ENCODE assay signal across 15 mouse cellular contexts in genomic region chr19:34706261-34706660, GRCm38 (mm10). TPM values are rescaled to one million over a fixed set of nuclear protein-coding genes. Genes with fewer than 3 reads are reported as not detected.
DNase-seq lines count a peak whose midpoint lies in the region; ATAC-seq lines count a peak whose summit lies in the region.
"Had no signal": no experiment of that assay in that cellular context is flagged by ENCODE, and none has a peak within 500 bp of the region (broad histone marks: within the 10 kb centered on the region; RNA-seq: fewer than 3 reads in every experiment).

No protein-coding gene starts in this region.

- H3K27me3 ChIP-seq in kidney, embryonic 14.5 days (ENCODE audit: control insufficient read depth, insufficient read depth, low read length) = no peaks in the 10 kb centered on the region
- H3K27me3 ChIP-seq: liver, embryonic 13.5 days; midbrain, embryonic 12.5 days had no signal

- H3K4me1 ChIP-seq in kidney, embryonic 14.5 days (ENCODE audit: control insufficient read depth, insufficient read depth, low read length) = no peaks in the 10 kb centered on the region
- H3K4me1 ChIP-seq: midbrain, embryonic 12.5 days had no signal

- WGBS in kidney, embryonic 14.5 days = 62% methylated on average over 6 of the region's 6 CpGs

- H3K36me3 ChIP-seq in kidney, embryonic 14.5 days (ENCODE audit: control insufficient read depth, insufficient read depth, low read length) = no peaks in the 10 kb centered on the region
- H3K36me3 ChIP-seq: liver, embryonic 13.5 days; midbrain, embryonic 12.5 days had no signal

- no peaks in the 10 kb centered on the region for H3K9me3 ChIP-seq in kidney, embryonic 14.5 days (ENCODE audit: control insufficient read depth, low read length)
- H3K9me3 ChIP-seq: liver, embryonic 13.5 days; midbrain, embryonic 12.5 days had no signal

- no peak overlapping the region for H3K4me2 ChIP-seq in kidney, embryonic 14.5 days (replicated peaks; ENCODE audit: low read depth, low read length)
- H3K4me2 ChIP-seq: hindbrain, embryonic 14.5 days; liver, embryonic 13.5 days; midbrain, embryonic 12.5 days had no signal

- H3K27ac ChIP-seq in kidney, embryonic 14.5 days (ENCODE audit: low read depth, low read length) = no peak overlapping the region
- H3K27ac ChIP-seq: hindbrain, embryonic 14.5 days; liver, embryonic 13.5 days; midbrain, embryonic 12.5 days had no signal

- no peak overlapping the region for H3K4me3 ChIP-seq in kidney, embryonic 14.5 days (ENCODE audit: low read length)
- H3K4me3 ChIP-seq: liver, embryonic 13.5 days; midbrain, embryonic 12.5 days had no signal

- no peak overlapping the region for H3K9ac ChIP-seq in kidney, embryonic 14.5 days (ENCODE audit: low read depth, low read length)
- H3K9ac ChIP-seq: hindbrain, embryonic 14.5 days; liver, embryonic 13.5 days; midbrain, embryonic 12.5 days had no signal

- no peak for ATAC-seq in kidney, embryonic 14.5 days (ENCODE audit: low FRiP score, low TSS enrichment)
- ATAC-seq: forebrain, embryonic 16.5 days had no signal

- DNase-seq in kidney, adult 11 months = peak; percentile 87
- peak; percentile 86 to 88 for DNase-seq in kidney, adult 8-10 months
- peak; percentile 33 to 65 for DNase-seq in kidney, postnatal 4 days
- DNase-seq in lung, postnatal 4 days = peak; percentile 60 to 85
- no peak for DNase-seq in ovary, adult 18-20 months (ENCODE audit: low spot score)
- DNase-seq in spleen, adult 12 weeks (ENCODE audit: low spot score) = no peak
- DNase-seq: adrenal gland, postnatal 10 days; cerebellum, postnatal 36 days; gastrocnemius, postnatal 36 days; liver, embryonic 13.5 days; spleen, adult 18-20 months had no signal

RNA-seq across cellular contexts. Expression of gene Slc16a12, which starts 40.8 kb away (rescaled TPM):
- 2.7 and 7.4 TPM in 2 replicates for polyA plus RNA-seq in kidney, embryonic 14.5 days (2014; fragmentation: Nextera tagmentation; extraction: Ambion mirVana)

Comparison
In these comparisons a context has a peak if more than half of its experiments do, and no peak if none do; other contexts are left out.
1. DNase-seq: peak in kidney, adult 11 months (single experiment), kidney, adult 8-10 months (2 of 2), kidney, postnatal 4 days (2 of 2) and lung, postnatal 4 days (2 of 2); none in ovary, adult 18-20 months (single experiment) and spleen, adult 12 weeks (single experiment).